Mouse (Mus musculus): ENCODE results near the gene Nr2e1. TPM values are rescaled to one million over a fixed set of nuclear protein-coding genes. Genes with fewer than 3 reads are reported as not detected.

Nr2e1 gene
- polyA plus RNA-seq, 1 experiment from 2014 or later = 5.5 TPM

DNA sequence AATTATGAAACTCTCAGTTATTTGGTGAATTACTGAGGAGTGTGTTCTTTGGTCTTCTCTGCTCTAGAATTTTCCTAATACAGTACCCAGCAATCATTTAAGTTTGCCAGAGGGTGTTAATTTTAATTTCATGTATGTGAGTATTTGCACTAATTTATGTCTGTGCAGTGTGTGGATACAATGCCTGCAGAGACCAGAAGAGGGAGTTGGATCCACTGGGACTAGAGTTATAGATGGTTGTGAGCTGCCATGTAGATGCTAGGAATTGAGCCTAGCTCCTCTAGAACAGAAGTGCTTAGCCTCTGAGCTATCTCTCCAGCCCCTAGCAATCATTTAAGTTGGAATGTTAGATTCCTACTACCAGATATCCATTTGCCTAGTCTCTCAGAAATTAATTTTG is 69.3 kb downstream of the Nr2e1 start:
- Histone ChIP-seq H3K4me1 (ENCODE audit: control insufficient read depth, insufficient read depth, low read length) (no peaks in the 10 kb centered on the region), H3K4me3 (replicated peaks; ENCODE audit: low read depth, low read length) (no peak overlapping the region), H3K27ac (replicated peaks; ENCODE audit: low read depth, low read length) (no peak overlapping the region), H3K4me2 (ENCODE audit: low read length) (no peak overlapping the region), H3K9ac (replicated peaks; ENCODE audit: low read length) (no peak overlapping the region), H3K27me3 (ENCODE audit: control insufficient read depth, insufficient read depth, low read length) (no peaks in the 10 kb centered on the region), H3K36me3 (ENCODE audit: control insufficient read depth, insufficient read depth, low read length) (no peaks in the 10 kb centered on the region), H3K9me3 (ENCODE audit: control insufficient read depth, low read length) (no peaks in the 10 kb centered on the region)
- DNase-seq (no peak), ATAC-seq (ENCODE audit: low FRiP score, low TSS enrichment) (no peak)

Other genes with a start within 250 kb of the Nr2e1 start
- gene Afg1l, start 105.1 kb downstream of the Nr2e1 start, polyA plus RNA-seq (2014; fragmentation: Nextera tagmentation; extraction: Ambion mirVana) = 5.8 and 7.0 TPM in 2 replicates
- 250 and 272 TPM in 2 replicates for gene Snx3, start 81.6 kb downstream of the Nr2e1 start, polyA plus RNA-seq (2014; fragmentation: Nextera tagmentation; extraction: Ambion mirVana)
- 38.9 and 43.1 TPM in 2 replicates for gene Ostm1, start 190 bp upstream of the Nr2e1 start, polyA plus RNA-seq (2014; fragmentation: Nextera tagmentation; extraction: Ambion mirVana)
- 15.1 and 22.7 TPM in 2 replicates for gene Sec63, start 177.9 kb upstream of the Nr2e1 start, polyA plus RNA-seq (2014; fragmentation: Nextera tagmentation; extraction: Ambion mirVana)